Comparison of ENCODE assay signal across 23 mouse cellular contexts in the genomic region with DNA sequence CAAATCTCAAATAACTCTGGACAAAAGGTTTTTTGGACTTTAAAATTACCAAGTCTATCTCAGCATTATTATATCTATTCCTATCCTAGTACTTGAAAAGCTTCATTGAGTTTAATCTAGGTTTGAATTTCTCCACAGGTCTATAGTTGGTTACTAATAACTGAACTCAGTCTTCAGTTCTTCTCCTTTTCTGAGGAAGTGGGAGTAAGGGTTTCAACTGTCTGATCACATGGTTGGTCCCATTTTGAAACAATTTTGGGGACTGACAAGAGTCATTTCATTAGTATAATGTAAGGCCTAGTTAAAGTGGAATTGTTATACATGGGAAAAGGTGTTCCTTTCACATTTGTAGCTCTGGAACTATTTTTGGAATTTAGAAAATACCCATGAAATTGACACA. TPM values are rescaled to one million over a fixed set of nuclear protein-coding genes. Genes with fewer than 3 reads are reported as not detected.
"Had no signal": no experiment of that assay in that cellular context is flagged by ENCODE, and none has a peak within 500 bp of the region (broad histone marks: within the 10 kb centered on the region; RNA-seq: fewer than 3 reads in every experiment).

No protein-coding gene starts in this region.

- H3K9me3 ChIP-seq: liver, embryonic 13.5 days; midbrain, embryonic 13.5 days; neural tube, embryonic 15.5 days had no signal

- ATAC-seq: intestine, embryonic 16.5 days; midbrain, embryonic 13.5 days had no signal

- H3K36me3 ChIP-seq: limb, embryonic 13.5 days; liver, embryonic 13.5 days; midbrain, embryonic 13.5 days; neural tube, embryonic 15.5 days had no signal

- H3K4me3 ChIP-seq: layer of hippocampus, adult 2 months; limb, embryonic 13.5 days; liver, embryonic 13.5 days; midbrain, embryonic 13.5 days; myocyte; neural tube, embryonic 15.5 days had no signal

- H3K4me2 ChIP-seq: limb, embryonic 13.5 days; liver, embryonic 13.5 days; lung, embryonic 14.5 days; midbrain, embryonic 13.5 days; neural tube, embryonic 15.5 days had no signal

- H3K9ac ChIP-seq: limb, embryonic 13.5 days; liver, embryonic 13.5 days; lung, embryonic 14.5 days; midbrain, embryonic 13.5 days; neural tube, embryonic 15.5 days had no signal

- DNase-seq: kidney, adult 8-10 months; kidney, postnatal 25 days; left cerebral cortex, postnatal 4 days; liver, embryonic 13.5 days; lung, postnatal 14 days; right cerebral cortex, adult 18-20 months; right cerebral cortex, postnatal 25 days; thymus, postnatal 4 days had no signal

- H3K27ac ChIP-seq: layer of hippocampus, adult 2 months; limb, embryonic 13.5 days; liver, embryonic 13.5 days; midbrain, embryonic 13.5 days; neural tube, embryonic 15.5 days; stomach, postnatal 0 days had no signal

- H3K27me3 ChIP-seq: limb, embryonic 13.5 days; liver, embryonic 13.5 days; midbrain, embryonic 13.5 days; neural tube, embryonic 15.5 days had no signal

- H3K4me1 ChIP-seq: limb, embryonic 13.5 days; liver, embryonic 13.5 days; midbrain, embryonic 13.5 days; neural tube, embryonic 15.5 days had no signal

RNA-seq across cellular contexts. Expression of a gene that starts 1.7 kb away (rescaled TPM):
- total RNA-seq: layer of hippocampus, adult 2 months; layer of hippocampus, postnatal 14 days; left cerebral cortex, adult 18-20 months; left cerebral cortex, postnatal 10 days; left cerebral cortex, postnatal 4 days; midbrain, postnatal 0 days had no signal
- polyA plus RNA-seq: intestine, embryonic 16.5 days; kidney, embryonic 16.5 days; limb, embryonic 13.5 days; lung, embryonic 14.5 days; midbrain, embryonic 13.5 days; midbrain, postnatal 0 days; myocyte; neural tube, embryonic 11.5 days; neural tube, embryonic 15.5 days; small intestine, adult 2 months; stomach, postnatal 0 days had no signal

RNA-seq across cellular contexts. Expression of a gene that starts 58.6 kb away (rescaled TPM):
- total RNA-seq: layer of hippocampus, adult 2 months; left cerebral cortex, postnatal 10 days had no signal
- polyA plus RNA-seq: myocyte; neural tube, embryonic 11.5 days had no signal
